Mouse (Mus musculus): ENCODE data around the gene Cpvl. TPM values are rescaled to one million over a fixed set of nuclear protein-coding genes. Genes with fewer than 3 reads are reported as not detected.

Cpvl gene
- total RNA-seq, 1 experiment from 2014 or later: not detected

DNA sequence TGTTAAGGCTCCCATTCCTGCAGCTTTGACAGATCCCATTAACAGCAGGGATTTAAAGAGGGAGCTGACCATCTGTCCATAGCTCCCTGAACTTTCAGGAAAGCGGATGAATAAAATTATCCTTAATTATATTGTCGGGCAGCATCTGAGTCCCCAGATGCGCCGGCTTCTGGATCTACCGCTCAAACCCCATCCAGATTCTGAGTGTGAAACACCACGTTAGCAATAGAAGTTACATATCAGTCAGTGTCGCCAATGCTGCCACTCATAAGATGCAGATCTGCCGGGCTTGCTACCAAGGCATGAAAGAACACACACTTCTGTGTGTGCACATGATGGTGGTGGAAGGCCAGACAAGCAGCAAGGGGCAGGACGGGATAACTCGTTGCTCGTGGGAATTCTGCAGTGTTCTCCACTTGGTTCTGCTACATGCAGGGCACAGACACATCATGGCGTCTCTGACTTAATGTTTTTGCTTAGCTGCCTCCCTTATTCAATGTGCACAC, 6.2 kb downstream of the Cpvl start:
- DNase-seq: no peak

DNA sequence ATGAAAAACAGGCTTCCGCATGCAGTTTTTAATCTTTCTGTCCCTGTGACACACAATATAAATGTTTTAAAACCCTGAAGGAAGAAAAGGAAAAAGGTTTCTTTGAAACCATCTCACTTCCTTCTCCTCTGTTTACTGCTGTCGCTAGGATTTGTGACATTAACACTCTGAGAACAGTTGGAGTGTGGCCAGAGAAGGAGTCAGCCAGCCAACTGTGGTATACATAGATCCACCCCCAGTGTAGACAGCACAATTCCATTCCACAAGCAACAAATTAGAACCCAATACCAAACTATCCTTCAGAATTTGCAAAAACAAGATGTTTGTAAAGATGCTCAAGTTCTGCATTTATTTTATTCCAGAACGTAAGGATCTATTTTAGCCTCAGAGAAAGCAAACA, 6.7 kb downstream of the Cpvl start:
- DNase-seq: no peak

DNA sequence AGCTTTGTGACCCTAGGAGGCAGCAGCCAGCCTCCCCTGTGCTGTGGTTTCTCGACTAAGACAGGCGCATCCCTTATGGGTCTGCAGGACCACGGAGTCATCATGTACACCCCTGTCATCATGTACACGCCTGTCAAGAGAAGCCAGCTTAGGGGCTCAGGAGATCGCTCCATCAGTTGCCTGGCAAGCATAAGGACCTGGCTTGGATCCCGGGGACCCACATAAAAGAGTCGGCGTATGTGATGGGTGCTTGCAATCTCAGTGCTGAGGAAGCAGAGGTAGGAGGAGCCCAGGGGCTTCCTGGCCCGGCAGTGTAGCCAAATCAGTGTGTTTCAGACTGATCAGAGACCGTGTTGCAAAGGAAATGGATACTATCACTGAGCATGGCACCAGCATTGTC, 9.4 kb downstream of the Cpvl start:
- DNase-seq: no peak

DNA sequence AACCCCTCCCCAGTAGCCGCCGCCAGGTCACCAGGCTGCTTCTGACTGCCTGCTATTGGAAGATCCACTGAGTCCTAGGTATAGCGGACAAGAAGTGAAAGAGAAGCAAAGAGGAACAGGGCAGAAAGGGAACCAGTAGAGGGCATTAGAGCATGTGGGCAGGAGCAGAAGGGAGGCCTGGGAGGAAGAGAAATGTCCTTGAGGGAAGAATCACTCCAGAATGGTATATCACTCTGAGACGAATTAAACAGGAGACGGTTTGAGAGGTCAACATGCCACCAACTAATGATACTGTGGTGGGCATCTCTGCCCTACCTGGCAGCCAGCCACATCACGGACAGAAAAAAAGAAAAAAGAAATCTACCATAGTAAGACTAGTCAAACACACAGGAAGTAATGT, 9.9 kb downstream of the Cpvl start:
- peak; percentile 20 for DNase-seq

DNA sequence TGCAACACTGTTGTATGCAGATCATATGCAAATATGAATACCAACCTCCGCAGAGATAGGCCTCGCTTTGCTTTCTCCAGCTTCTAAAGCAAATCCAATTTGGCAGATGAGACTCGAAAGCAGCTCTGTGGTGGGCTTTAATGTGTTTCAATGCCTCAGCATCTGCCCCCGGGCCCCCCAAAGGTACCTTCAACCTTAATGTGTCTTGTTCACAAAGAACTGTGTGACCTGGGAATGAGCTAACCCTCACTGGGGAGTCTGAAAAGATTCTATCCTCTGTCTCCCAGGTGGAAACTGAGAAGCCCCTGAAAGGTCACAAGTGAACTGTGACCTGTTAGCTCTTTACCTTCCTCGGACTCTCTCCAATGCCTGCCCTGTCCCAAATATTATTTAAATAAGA, 11.9 kb downstream of the Cpvl start:
- no peak for DNase-seq

DNA sequence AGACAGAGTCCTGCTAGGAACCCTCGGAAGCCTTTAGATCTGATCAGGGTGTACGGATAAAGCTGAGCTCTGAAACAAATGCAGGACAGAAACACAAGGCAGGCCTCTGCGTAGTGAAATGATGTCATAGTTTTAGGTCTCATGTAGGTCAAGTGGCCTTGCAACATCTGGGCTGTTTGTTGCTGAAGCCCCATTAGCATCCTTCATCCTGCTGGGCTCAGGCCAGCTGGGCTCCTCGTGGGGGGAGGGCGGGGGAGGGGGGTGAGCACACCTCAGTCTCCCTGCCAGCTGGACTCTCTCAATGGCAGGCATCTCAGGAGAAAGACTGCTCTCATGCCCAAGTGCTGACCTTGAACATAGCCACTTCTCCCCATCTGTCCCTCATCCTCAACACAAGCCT, 12.6 kb downstream of the Cpvl start:
- no peak for DNase-seq

DNA sequence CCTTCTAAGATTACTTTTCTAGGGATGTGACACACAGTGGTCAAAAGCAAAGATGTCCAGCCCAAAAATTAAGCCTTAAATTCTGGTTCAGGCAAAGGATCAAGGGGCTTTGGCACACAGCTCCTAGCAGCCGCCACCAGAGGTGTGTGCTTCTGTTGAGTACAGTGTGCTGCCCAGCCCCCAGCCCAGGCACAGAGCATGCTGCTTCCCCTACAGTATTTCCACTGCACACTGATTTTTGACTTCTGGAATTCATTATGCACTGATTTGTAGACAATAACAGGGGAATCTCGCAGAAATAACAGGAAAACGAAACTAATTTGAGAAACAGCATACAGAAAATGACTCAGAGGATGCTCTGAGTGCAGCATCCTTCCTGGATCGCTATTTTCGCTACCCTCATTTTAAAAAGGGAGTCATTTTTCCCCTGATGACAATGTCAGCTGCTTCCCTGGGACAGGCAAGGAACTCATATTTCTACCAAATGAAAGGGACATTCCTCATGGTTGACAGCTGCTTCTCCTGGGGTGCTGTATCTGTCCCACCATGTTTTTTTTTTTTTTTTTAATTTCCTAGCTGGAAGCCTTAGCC, 14.5 kb downstream of the Cpvl start:
- DNase-seq: no peak

DNA sequence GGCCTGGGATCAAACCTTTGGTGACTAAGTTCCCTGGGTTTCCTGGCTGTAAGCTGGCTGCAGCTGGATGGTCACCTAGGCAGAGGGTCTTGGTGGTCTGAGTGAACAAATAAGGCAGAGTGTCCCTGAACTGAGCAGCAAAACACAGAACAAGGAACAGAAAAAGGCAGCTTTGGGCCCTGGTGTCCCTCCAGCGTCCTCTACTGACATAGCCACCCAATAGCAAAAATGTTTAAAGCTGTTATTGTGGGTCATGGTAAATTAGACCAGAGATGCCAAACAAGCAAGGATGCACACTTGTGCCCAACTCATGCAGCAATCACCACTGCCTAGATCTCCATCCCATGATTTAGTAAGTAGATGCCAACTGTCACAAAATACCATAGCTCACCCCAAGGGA, 16.5 kb downstream of the Cpvl start:
- no peak for DNase-seq

DNA sequence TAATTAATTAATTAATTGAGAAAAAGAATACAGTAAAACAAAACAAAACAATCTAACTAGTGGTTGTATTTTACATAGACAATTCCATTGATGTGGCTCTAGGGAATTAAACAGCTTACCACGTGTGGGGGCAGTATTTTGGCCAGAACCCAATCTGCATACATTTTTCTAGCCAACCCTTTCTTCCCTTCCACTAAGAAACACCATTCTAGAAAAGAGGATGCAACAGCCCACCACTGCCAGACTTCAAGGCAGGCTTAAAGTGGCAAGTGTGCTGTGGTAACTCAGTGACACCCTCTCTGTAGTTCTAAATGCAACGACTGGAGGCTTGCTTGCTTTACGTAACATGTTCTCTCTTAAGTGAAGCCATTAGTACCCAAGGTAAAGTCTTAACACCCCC, 18.6 kb downstream of the Cpvl start:
- no peak for DNase-seq

DNA sequence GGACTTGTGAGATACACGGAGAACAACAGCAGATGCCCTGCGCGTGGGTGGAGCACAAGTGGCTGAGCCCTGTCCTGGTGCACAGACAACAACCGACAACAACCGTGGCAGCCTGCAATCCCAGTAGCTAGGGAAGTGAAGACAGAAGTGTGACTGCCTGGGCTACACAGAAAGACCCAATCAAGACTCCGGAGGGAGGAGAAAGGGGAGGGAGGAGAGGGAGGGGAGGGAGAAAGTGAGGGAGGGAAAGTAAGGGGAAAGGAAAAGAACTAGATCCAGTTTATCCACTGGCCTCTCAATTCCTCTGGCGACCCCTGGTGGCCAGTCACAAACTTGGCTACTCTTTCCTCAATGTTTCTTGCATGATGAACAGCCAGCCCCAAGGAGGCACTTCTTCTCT, 20.1 kb downstream of the Cpvl start:
- DNase-seq: peak; percentile 88

DNA sequence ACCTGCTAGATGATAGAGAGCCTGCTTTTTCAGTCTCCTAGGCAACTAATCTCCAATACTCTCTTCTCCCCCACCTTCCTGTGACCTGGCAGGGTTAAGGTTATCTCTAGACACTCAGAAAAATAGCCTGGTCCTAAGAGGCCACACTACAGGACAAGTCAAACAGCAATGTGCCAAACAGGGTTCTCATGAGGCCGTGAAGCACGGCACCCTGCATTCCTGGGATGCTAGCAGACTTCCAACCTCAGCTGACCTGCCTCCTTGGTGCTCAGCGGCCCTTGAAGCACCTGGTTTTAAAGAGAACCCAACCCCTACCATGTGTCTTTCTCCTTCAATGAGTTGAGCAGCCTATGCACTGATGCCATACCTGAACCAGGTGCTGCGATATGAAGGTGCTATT, 22.0 kb downstream of the Cpvl start:
- no peak for DNase-seq

DNA sequence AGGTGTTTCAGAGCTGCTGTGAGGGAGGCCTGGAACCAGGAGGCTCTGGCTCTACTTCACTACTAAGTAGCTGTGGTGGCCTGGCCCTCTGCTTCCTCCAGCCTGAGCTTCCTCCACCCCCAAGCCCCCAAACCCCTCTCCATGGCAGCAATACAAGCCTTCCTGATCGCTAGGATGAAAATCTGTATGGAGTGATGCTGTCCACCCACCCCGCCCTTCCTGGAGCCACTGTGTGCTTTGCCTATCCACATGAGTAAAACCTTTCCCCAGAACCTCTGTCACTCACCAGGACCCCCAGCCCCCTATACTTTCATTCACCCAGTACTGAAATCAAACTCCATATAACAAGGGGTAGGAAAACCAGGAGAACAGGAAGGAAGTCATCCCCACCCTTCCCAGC, 22.6 kb downstream of the Cpvl start:
- no peak for DNase-seq

DNA sequence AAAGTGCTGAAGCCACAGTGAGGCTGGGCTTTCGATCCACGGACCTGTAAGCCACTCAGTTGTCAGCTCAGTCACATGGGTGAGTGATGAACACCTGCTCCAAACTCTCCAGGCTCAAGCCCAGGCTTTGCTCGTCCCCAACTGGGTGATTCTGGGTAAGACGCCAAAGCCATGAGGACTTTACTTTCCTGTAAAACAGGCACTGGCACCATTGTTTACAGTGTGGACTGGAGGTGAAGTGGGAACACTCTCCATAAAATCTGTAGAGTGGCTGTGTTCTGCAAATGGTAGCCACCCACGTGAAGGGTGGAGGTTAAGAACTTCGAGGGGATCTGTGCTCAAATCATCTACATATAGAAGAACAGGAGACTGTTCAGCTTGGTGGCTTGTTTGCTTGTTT, 23.2 kb downstream of the Cpvl start:
- DNase-seq: no peak

DNA sequence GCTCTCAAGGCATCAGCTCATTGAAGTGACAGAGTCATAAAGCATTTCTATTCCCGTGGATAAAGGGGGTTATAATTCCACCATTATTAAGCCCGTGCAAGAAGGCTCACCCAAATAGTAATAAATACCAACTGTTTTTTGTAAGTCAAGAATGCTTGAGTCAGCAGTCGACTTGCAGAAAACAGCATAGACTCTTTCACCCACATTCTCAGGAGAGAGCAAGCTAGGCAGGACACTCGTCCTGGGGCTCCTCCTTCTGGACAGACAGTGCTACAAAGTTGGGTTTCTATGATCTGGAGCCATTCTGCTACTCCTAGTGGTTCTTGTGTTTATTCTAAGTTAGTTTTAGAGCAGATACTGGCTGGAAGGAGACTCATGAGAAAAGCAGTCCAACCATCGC, 24.4 kb downstream of the Cpvl start:
- DNase-seq: peak; percentile 72

DNA sequence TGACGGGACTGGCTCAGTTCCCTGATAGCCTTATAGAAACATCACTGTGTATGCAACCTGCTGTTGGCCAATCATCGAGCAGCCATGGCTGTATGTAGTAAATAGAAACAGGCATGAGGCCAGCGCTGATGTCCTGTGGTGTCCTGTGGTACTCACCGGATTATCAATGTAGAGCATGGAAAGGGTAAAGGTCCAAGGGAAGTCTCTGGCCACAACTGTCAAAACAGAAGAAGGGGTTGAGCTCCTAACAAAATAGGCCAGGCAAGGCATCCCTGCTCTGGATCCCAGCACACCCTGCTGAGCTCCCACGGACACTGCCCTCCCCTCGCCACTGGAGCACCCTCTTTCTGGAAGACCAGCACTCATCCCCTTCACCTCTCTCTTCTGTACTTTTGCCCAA, 25.1 kb downstream of the Cpvl start:
- no peak for DNase-seq

DNA sequence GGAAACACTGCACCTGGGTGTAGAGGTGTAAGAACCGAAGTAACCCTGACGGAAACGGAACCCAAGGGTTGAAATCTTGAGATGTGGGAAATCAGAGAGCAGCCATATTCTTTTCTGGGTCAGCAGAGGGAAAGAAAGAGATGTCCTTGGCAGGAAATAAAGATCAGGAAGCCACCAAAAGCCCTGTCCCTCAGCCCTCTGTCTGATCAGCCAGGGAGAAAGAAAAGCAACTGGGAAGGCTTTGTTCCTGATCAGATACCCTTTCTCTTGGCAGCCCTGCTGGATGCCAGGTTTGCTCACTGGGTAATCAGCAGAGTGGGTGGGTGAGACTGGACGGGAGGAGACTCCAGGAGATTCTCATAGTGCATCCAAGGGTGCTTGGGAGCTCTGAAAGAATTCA, 27.1 kb downstream of the Cpvl start:
- DNase-seq: peak; percentile 14

DNA sequence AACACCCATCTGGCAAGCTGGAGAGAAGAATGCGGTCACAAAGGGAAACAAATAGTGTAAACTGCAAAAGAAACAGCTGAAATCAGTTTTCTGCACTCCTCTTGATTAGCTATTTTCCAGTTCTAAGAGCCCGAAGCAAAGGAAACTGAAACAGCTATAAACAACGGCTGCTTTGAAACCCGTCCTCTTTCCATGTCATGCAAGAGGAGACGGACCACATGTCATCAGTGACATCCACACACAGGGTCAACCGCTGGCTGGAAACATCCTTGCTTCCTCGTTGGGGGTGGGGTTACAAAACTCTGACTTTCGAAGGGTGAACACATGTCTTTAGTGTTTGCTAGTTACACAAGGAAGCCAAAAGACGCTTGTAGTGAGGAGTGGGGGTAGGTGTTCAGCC, 27.6 kb downstream of the Cpvl start:
- peak; percentile 31 for DNase-seq

DNA sequence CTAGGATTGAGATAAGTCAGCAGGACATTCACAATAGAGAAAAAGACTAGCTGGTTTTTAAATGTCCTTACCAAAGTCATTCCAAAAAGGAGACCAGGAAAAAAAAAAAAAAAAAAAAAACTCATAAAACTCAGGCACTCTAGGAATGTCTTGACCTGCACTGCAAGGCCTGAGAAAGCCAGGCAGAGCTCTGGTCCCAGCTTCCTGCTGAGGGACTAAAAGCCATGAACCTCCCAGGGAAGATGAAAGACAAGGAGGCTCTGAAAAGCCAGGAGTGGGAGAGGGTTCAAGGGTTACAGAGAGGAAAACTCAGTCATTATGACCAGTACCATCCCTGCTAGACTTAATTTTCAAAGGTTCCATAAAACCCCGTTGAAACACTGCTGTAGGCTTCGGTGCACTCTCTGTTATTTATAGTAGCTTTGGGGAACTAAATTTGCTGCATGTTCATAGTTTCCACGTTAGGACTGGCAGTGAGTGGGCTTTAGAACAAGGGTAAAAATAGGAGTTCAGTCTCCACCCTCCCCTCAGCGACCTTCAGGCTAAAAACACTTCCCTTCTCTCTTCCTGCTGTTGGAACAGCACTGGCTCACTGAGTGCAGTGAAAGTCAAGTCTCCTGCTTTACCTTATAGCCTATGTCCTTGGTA, 30.0 kb downstream of the Cpvl start:
- no peak for DNase-seq

DNA sequence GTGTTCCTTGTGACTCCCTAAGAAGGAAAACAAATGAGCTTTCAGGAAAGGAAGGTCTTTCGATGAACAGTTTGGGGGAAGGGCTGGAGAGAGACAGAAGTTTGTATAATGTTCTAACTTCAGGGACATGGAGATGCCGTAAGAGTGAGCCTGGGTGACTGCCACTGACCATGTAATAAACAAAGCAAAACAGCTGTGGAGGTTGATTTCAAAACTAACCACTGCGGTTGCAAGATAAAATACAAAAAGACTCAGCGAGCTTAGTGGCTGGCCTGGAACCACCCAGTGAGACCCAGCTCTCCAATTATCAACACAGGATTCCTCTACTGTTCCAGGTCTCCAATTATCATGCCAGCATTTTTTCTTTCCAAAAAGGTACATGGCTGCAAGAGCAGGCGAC, 33.6 kb downstream of the Cpvl start:
- peak; percentile 14 for DNase-seq

DNA sequence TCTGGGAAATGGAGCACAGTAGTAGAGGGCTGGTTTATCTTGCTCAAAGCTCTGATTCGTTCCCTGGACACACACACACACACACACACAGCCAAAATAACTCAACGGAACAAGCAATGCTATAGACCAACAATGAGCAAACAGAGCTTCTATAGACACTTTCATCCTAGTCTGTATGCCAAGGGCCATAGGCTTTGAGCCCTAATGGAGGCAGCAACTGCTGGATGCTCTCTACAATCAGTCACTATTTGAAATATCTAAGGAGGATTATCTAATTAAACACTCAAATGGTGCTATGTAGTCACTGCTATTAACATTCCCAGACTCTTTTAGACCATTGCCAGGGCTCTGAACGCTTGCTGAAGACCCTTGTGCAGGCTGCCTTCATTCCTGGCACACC, 34.1 kb downstream of the Cpvl start:
- no peak for DNase-seq

DNA sequence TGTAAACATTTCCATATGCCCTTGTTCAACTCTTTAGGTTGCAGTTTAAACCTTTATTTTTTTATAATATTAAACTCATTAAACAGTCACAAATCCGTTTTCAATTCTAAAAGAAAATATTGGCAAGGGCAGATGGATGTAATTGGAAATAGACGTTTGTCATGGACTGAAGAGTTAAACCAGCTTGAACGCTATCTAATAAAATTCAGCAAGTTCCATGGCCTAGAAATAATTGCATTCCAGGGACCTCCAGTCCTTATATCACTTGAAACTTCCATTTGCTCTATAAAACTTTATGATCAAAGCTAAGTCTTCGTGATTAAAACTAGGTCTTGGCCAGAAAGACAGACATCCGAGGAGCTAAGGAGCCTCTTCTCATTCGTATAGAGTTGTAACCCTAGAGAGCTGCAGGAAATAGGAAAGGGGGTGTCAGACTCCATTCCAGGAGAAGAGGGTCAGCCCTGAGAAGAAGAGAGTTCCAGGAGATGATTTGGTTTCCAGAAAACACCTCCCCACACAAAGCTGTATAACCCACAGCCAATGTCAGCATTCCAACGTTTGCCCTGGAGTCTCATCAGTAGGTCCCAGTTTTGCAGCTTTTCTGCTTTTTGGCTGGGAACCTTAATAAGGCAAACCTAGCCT, 36.2 kb downstream of the Cpvl start:
- DNase-seq: no peak

DNA sequence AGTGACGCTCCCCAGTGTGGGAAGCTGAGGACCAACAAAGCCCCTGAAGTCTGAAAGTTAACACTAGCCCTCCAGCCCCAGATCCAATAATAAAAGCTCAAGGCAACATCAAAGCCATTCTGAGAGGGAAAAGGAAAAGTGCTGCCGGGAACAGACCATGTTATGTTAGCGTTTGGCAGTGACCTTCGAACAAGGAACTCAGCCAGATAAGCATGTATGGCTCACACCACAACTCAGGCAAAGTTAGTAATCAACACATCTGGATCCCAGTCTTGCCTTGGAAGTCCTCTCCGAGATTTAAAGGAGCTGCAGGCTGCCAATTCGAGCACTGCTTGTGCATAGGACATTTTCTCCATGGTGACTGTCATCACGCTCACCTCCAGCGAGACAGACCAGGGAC, 38.7 kb downstream of the Cpvl start:
- peak; percentile 8 for DNase-seq

DNA sequence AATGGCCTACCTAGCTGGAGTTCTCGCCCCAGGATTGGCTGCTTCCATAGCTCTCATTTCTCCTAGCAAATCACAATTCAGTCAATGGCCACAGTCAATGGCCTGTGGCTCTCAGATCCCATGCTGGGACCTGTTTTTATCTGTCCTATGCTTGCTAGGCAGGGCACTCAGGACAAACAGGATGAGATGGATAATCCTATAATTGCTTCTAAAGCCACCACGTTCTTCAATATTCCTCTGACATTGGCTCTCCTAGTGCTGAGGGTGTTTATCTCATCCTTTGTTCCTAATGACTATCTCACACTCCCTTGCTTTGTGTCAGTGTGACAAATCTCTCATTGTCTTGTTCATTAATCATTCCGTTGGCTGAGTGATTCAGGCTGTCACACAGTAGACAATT, 39.5 kb downstream of the Cpvl start:
- DNase-seq: no peak

Measured in adrenal gland, postnatal 14 days (tissue).